Mouse (Mus musculus): ENCODE data around the gene Sorcs2.

- TF ChIP-seq CTCF (IDR thresholded peaks at IDR 0.05; ENCODE audit: insufficient read depth, low read length) (no peak), POLR2A (IDR thresholded peaks at IDR 0.05; ENCODE audit: borderline replicate concordance, extremely low read depth, low read depth, low read length) (no peak)
These were observed 412.3 kb downstream of the Sorcs2 start for GRCm38 (mm10) chr5:35985611-35986010.

Measured in lung, adult 2 months (tissue).